Mouse (Mus musculus) adrenal gland, postnatal 36 days (tissue): ENCODE results near the gene 1700102P08Rik. TPM values are rescaled to one million over a fixed set of nuclear protein-coding genes. Genes with fewer than 3 reads are reported as not detected.
A peak's percentile ranks its signal among the peaks of the same experiment; 100 is the strongest.

Source experiments
- DNase-seq, 2 experiments: peaks; one replicate each; pipeline ENCODE4 v3.0.0; 2021; ENCODE audit warnings: mixed read lengths in 1 of 2
- long read RNA-seq, 2 experiments: library from polyadenylated mRNA; stranded (forward); transcript quantifications; one replicate each; pipeline ENCODE4 v2.0.0; 2021; ENCODE audit warnings: borderline sequencing depth in 2 of 2
- total RNA-seq, 2 experiments: library from RNA; stranded (reverse); gene quantifications; 2 replicates each; pipeline ENCODE4 v1.2.3; 2021

Gene 1700102P08Rik
- total RNA-seq: 1 to 10 TPM in 1 of 2 experiments, under 1 TPM in 1; 0.93 to 1.3 TPM
- long read RNA-seq, experiment 1: 0 reads
- long read RNA-seq, experiment 2: 0 reads

DNA sequence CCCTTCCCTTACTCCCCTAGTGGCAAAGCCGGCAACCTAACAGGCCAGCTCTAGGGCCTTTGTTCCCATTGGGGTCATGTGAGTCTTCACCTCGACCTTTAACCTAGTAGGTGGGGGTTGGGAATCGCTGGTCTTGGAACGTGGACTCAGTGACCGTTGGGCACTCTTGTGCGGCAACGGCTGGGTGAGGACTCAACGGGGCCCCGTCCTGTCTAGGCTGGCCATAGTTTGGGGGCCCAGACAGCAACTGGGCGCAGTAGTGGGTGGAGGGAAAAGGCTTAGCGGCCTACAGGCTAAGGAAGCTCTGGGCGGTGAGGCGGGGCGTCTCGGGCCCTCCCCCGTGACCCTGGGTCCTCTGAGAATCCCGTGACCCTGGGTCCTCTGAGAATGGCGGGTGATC, at the start of gene 1700102P08Rik:
Gene 1700102P08Rik (plus strand): TSS at position 130 of the 400 bp plus-strand sequence.
- DNase-seq: no peak

- peak in 1 of 2 experiments; percentile 19 for DNase-seq
Observed at GRCm38 (mm10) chr9:108343331-108343730, 49.3 kb upstream of the 1700102P08Rik start.

DNA sequence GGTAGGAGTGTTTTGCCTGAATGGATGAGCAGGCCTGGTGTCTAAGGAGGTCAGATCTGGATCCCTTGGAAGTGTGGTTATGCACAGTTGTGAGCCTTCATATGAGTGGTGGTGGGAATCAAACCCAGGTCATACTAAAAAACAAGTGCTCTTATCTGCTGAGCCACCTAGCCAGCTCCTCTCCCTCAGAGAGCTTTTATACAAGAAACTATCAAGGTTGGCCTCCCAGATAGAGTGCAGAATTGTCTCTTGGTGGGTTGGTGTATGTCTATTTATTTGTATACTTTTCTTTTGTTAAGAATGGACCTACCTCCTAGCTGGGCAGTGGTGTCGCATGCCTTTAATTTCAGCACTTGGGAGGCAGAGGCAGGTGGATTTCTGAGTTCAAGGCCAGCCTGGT, 48.8 kb upstream of the 1700102P08Rik start:
- DNase-seq: no peak

DNA sequence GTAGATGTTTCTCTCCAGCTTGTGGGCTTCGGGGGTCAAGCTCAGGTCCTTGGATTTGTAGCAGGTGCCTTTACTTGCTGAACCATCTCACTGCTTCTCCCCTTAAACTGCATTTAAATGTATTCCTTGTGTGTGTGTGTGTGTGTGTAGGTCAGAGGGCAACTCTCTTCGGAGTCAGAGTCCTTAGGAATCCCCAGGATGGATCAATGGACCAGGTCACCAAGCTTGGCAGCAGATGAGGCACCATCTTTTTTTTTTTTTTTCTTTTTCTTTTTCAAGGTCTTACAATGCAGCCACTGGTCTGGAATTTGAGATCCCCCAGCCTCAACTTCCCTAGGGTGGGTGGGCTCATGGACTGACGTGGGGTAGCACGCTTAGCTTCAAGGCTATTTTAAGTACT, 48.1 kb upstream of the 1700102P08Rik start:
- no peak for DNase-seq

- no peak for DNase-seq
Observed at GRCm38 (mm10) chr9:108347024-108347423, 45.6 kb upstream of the 1700102P08Rik start.

- peak; percentile 91 to 95 for DNase-seq
Observed at GRCm38 (mm10) chr9:108347540-108348289, 44.9 kb upstream of the 1700102P08Rik start, which contains the start of gene Usp4. Usp4 (plus strand) TSS chr9:108347853.

- no peak for DNase-seq
Observed at GRCm38 (mm10) chr9:108348290-108348680, 44.3 kb upstream of the 1700102P08Rik start.

- DNase-seq: no peak
Observed at GRCm38 (mm10) chr9:108349727-108350126, 42.9 kb upstream of the 1700102P08Rik start.

DNA sequence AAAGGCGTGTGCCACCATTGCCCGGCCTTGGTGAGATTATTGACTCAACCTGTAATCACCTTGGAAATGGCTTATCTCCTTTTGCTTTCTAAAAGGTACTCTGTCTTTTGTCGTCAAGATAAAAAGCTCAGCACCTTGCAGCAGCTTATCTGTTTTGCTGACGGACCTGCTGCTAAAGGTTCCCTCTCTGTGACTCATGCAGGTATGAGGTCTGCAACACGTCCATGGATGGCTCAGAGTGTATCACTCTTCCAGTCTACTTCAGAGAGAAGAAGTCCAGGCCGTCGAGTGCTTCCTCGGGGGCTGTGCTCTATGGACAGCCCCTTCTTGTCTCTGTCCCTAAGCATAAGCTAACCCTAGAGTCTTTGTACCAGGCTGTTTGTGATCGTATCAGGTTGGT, 14.4 kb upstream of the 1700102P08Rik start:
- DNase-seq: no peak

DNA sequence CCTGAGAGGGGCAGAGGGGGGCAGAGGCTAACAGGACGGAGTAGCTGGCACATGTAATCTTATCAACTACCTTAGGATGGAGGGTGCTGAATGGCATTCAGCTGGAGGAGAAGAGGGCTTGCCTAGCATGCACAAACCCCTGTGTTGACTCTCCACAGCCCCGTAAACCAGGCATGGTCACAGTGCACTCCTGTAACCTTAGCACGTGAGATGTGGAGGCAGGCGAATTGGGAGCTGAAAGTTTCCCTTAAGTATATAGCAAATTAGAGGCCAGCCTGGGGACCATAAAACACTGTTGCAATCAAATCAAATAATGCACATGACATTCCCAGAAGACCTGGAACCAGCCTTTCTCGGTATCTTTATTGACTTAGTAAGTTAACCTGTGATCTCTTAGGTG, 13.9 kb upstream of the 1700102P08Rik start:
- no peak for DNase-seq

- DNase-seq: no peak
Observed at GRCm38 (mm10) chr9:108379294-108379693, 13.3 kb upstream of the 1700102P08Rik start.

DNA sequence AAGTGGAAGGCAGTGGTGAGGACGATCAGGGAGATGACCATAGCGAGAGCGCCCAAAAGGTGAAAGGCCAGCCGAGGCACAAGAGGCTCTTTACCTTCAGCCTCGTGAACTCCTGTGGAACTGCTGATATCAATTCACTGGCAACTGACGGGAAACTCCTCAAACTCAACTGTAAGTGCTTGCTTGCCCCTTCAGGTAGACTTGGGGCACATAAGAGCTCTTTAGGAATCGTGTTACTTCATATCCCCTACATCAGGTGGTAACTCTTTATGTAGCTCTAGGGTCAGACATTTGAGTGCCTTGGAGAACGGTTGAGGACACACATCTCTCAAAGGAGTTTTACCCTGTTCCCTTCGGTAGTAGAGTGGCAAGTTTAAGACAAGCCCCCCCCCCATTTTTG, 11.2 kb upstream of the 1700102P08Rik start:
- no peak for DNase-seq

DNA sequence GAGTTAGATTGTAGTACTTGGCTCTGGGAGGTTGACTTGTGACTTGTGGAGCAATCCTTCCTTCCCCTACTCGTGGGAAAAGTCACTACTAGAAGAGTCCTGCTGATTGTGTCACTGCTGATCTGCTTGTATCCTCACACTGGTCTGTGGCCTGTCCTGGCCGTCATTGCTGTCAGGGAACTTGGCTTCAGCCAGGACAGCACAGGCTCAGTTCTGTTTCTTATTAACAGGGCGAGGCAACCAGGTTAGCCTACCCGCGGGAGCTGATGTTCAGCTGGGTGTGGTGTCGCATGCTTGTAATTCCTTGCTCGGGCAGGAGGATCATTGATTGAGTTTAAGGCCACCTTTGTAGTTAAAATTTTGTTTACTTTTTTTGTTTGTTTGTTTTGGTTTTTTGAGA, 7.6 kb upstream of the 1700102P08Rik start:
- DNase-seq: no peak

- DNase-seq: no peak
Observed at GRCm38 (mm10) chr9:108386816-108387215, 5.8 kb upstream of the 1700102P08Rik start.

- no peak for DNase-seq
Observed at GRCm38 (mm10) chr9:108388601-108389000, 4.0 kb upstream of the 1700102P08Rik start.

DNA sequence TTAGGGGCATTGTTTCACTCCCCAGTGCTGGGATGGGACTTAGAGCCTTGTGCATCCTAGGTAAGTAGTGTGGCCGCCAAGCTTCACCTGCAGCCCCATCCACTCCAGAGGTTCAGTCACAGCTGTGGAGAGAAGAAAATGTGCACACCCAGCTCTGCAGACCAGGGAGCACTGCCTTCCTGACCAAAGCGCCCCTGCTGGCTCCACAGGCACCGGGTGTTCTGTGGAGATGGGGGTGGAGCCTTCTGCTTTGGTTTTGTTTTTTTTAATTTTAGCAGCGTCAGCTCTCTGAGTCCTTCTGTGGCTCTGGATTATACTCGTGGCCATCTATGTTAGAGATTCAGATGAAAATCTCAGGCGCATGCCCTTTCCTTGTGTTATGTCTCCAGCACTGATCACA, 3.4 kb upstream of the 1700102P08Rik start:
- DNase-seq: no peak

DNA sequence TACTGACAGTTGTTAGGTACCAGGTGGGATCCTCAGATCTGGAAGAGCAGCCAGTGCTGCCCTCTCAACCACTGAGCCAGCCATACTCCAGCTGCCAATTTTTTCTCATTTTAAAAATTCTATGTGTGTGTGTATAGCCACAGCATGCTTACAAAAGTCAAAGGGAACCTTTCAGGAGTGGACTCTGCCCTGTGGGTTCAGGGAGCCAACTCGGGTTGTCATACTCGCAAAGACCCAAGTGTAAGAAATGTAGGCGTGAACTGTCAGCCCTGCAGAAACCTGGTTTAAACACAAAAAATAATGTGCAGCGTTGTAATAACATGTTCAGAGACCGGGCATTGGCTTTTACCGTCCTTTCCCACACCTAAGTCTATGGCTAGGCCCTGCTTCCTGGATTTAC, 1.6 kb downstream of the 1700102P08Rik start:
- DNase-seq: no peak

DNA sequence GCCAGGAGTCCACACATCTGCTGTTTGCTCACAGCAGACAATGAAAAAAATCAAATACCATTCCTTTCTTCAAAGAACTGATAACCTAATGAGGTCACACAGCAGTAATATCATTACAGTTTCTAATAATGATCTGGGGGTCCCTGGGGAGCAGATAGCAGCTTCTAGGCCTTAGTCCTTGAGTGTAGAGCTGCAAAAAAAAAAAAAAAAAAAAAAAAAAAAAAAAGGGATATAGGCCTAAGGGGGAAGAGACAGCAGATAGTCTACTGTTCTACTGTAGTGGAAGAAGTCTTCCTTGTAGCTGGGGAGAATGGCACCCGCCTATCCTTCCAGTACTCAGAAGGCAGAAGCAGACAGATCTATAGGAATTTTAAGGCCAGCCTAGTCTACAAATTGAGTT, 2.8 kb downstream of the 1700102P08Rik start:
- DNase-seq: no peak

- no peak for DNase-seq
Observed at GRCm38 (mm10) chr9:108398324-108398723, 5.7 kb downstream of the 1700102P08Rik start.

DNA sequence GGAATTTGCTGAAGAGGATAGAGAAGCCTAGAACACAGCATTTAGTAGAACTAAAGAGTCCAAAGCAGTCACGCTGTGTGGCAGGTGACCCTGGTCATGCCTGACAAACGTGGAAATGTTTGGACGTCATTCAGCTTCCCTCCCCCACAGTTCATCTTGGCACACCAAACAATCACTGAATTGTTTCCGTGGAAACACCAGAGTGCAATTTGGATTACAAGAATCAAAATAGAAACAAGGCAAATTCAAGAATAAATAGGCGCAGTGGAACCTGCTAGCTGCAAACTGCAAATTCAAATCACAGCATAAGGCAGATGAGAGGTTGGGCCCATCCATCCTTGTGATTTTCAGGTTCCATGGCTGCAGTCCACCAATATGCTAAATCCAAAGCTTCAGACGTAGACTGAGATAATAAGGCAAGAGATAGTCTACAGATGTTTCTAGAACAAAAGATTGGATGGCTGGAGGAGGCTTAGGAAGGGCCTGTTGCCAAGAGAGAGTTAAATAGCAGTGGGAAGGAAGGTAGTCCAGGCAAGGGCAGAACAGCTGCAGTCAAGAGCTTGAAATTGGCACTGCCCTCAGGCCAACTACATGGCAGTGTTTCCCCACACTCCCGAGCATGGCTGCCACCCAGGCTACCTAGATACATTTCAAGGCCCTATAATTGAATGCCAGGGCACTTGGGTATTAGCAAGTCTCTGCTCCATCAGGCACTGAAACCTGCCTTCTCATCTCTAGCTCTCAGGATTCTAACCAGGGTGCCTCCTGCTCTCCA, 8.8 kb downstream of the 1700102P08Rik start:
- DNase-seq: peak; percentile 42 to 55

DNA sequence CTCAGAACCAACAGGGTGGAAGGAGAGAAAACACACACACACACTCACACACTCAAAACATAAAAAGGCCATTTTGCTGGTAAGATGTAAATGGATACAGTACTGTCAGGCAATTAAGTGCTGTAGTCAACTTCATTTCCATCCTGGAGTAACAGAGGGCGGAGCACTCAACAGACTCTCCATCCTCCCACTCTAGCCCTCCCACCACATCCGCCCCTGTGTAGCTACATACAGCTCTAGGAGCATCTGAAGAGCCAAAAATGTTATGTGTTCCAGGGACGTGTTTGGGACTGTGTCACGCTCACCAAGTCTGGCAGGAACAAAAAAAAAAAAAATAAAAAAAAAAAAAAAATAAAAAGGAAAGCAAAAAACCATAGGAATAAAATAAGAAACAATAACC, 10.5 kb downstream of the 1700102P08Rik start:
- no peak for DNase-seq

DNA sequence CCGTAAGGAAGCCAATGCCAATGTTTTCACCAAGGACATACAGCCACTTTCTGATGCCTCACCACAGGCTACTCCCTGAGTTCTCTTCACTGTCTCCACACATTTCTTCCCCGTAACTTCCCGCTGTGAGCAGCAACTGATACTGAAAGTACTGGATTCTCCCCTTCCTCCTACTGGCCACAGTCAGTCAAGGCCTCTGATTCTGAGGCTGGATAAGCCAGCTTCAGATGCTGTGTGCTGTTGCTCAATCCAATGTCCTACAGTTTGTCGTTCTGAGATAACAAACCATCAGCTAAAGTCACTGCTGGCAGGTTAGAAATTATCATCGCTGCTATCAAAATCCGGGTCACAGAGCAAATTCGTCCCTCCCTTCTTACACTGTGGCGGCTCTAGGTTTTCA, 11.8 kb downstream of the 1700102P08Rik start:
- peak; percentile 22 to 24 for DNase-seq

GRCm38 (mm10) chr9:108409535-108409934, 16.9 kb downstream of the 1700102P08Rik start:
- no peak for DNase-seq
